Mouse (Mus musculus): ENCODE results near the gene Sfr1.

Gene Sfr1

DNA sequence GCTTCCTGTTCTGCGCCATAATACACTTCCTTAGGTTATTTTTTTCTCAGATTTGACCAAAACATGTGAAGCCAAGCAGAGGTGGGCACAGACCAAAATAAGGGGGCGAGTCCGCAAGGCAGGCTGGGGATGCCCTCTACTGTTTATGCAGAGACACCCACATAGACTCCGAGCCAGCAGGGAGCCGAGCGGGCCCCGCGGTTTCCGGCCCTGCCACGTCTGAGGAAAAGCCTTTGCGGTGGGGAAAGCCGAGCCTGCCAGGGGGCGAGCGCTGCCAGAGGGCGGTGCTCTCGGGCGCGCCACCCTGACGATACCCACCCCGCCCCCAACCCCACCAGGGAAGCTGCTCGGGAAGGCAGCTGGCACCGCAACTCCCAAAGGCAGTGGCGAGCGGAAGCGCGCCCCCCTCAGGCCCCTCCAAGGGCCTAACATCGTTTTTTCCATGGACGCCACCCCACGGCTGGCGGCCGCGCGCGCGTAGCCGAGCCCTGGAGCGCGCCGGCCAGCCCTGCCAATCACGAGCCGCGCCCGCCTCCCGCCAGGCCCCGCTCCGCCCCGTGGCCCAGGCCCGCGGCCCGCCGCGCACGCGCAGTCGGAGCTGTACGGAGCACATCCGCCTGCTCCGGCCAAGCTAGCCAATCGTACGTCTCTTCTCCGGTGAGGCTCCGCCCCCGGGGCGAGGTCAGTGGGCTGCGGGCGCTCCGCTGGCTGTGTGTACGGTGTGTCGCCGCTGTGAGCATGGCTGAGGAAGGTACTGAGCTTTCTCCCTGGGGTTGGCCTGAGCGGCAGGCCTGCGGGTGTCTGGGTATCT lies at the start of gene Sfr1:
Sfr1 (plus strand) TSS at position 612 of the 811 bp plus-strand sequence.
- DNase-seq = peak; percentile 98 to 100

DNA sequence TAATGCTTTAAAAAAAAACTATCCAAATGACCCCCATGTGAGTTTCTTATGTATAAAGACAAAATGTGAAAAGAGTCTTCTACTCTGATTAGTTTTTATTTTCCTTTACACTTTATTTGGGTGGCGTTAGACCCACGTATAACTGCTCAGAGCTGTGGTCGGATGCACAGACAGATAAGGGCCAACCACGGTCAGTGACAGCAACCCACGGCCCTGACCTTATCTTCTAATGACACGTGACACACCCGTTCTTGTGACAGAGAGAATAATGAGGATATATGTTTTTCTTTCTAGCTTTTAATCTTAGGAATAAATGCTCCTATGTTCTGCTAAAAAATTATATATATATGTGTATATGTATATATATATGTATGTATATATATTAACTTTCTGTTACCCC lies 41.9 kb upstream of the Sfr1 start:
- no peak for DNase-seq

DNA sequence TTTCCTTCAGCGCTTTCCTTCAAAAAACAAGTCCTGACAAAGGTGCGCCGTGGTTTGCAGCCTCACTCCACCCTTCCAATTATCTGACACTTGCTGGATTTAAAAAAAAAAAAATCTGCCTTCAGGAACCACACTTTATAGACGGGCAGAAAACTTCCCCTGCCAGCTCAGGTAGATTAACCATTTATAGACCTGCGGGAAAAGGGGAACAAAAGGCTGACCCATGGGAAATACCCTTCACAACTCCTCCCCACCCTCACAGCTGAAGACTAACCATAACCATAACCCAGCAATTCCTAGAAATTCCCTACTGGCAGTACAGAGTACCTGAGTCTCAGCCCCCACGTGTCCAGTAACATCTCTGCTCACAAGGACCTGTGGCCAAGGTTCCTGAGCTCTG lies 39.5 kb upstream of the Sfr1 start, which contains the start of gene Col17a1:
Col17a1 (minus strand) TSS at position 101 of the 400 bp plus-strand sequence.
- DNase-seq = no peak

DNA sequence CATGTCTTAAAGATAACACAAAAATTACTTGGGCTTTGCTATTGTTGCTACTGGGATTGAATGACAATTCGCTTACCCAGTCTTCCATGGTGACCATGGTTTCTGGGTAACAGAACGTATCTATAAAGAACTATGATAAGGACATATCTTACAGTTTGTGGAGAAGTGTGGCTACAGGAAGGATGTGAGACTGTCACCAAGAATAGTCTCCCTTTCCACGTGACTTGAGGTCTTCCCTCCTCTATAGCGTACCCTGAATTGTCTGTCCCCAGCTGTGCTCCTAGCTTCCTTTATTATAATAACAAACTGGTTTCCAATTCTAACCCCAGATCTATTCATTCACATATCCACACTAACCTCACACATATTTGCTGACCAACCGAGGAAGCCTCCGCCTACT lies 35.8 kb upstream of the Sfr1 start:
- DNase-seq = no peak

DNA sequence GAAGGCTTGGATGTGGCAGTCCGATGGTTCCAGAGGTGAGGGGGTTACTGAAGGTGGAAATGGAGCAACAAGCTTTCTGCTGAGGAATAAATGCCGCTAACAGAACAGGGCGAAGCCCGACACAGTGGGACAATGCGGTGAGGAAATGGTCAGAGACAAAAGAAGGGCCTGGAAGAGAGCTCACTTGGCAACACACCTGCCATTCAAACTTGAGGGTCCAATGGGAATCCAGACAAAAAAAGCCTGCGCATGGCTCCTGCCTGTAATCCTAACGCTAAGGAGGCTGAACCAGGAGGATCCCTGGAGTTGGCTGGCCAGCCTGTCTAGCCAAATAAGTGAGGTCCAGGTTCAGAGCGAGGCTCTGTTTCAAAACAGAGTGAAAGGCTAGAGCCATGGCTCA lies 35.1 kb upstream of the Sfr1 start:
- DNase-seq = no peak

DNA sequence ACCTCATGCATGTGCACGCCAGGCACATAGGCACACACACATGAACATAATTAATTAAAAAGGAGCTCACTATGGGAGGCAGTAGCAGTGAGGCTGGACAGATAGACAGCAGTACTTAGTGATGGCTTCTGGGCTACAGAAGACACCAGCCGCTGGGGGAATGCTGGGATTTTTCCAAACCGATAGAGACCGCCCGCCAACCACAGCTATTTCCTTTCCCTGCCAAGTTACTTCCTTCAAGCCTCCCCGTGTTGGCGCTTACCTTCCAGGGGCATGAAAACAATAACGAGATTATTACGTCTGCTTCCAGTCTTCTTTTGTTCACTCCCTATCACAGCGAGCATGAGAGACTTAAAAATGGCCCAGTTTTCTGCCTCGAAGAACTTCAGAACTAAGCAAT lies 34.4 kb upstream of the Sfr1 start:
- no peak for DNase-seq

DNA sequence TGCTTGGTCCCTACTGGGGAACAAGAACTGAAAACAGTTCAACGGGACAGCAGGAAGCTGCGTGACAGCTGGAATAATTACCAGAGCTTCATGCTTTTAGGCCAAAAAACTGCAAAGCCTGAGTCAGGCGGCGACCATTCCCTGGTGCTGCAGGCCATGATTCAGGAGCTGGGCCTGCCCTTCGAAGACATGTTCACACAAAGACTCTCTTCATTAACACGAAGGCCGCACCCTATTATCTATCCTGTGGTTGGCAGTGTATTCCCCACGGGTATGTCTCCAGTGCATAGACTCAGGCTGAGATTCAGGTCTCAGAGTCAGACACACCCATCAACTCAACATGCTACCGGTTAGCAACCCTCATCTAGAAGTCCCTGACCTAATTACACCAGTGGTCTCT lies 33.2 kb upstream of the Sfr1 start:
- no peak for DNase-seq

DNA sequence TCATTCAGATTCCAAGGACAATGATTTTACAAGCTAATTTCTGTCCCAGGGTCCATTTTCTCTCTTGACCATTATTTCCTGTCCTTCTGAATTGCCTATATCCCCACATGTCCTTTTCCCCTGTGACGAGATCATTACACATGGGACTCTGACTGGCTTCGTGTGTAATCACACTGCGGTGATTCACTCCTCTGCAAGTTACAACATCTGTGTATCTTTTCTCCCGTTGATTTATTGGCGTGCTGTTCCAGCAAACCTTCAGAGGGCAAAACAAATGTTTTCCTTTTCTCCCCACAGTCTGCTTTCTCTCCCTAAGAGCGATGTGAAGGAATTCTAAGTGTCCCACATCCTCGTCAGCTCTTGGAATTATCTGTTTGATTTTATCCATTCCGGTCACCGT lies 31.7 kb upstream of the Sfr1 start:
- no peak for DNase-seq

DNA sequence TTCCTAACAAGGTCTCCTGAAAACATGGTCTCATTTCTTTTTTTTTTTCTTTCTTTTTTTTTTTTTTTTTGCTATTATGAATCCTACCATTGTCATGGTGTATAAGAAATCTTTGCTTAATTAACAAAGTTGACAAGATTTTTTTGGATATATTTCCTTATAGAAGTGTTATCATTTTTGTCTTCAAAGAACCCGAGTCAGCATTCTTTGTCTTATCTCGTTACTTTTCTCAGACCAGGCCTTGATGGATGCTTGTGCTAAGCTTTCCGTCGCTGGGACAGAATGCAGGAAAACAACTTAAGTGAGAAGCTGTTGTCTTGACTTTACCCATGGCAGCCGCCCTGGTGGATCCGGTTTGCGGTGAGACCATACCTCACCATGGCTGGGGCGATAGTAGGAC lies 31.0 kb upstream of the Sfr1 start:
- no peak for DNase-seq

DNA sequence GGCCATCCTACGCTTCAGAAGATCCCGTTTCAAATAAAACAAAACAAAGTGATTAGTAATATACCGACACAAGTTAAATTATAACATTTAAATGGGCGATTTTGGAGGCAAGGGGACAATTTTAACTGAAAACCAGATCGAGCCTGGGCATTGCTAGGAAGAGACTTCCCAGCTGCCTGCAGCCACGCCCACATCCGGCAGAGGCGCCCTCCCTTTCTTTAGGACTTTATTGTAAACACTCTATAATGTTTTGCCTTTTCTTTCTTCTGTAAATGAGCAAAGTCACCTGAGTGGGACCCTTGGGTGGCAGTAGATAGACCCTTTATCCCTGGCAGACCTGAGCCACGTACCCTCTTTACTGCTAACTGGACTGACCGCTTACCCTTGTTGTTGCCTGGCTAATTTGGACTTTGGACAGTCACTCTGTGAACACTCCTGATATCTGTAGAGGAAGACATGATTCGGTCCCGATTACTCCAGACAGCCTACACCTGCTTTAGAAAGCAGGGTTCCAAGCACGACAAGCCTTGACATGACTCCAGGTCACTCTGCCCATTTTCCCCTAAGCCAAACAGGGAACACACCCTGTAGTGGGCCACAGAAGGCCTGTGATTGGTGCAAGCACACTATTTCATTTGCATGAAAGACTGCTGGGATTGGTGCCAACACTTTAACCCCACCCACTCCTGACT lies 26.3 kb upstream of the Sfr1 start:
- DNase-seq = no peak

DNA sequence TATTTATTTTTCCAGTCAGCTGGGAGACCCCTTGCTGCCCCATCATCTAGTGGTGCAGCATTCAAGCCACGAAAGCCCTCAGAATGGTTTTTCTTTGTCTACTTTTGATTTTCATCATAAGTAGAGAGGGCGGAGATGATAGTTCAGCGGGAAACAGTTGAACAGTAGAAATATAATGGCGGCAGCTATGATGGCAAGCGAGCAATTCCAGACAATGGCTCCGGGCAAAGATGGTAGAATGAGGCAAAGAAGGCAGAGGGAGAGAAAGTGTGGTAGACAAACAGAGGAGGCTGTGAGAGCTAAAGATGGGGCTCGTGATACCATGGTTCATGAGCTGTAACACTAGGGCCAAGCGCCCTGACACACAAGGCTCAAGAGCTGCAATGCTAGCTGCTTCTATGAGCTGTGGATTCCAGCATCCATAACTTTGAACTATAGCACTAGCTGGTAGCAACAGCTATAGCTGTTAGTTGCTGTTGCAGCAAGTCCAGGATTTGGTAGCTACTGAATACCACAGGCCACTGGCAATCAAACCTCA lies 25.6 kb upstream of the Sfr1 start:
- DNase-seq = no peak

DNA sequence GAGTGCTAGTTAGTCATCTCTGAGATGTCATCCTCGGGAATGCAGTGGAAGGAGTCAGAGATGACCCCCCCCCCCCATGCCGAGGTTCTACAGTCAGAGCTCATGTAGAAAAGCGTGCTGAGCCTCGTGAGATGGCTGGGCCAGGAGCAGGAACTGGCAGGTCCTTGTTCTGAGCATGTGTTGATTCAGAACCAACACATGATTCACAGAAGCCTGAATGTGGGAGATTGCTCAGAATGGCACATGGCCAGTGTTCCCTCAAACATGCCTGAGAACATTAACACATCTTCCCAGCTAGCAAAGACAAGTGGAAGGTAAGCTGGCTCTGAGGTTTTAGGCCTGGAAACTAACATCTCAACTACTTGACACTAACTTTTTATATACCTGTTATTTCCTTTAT lies 21.1 kb upstream of the Sfr1 start:
- no peak for DNase-seq

DNA sequence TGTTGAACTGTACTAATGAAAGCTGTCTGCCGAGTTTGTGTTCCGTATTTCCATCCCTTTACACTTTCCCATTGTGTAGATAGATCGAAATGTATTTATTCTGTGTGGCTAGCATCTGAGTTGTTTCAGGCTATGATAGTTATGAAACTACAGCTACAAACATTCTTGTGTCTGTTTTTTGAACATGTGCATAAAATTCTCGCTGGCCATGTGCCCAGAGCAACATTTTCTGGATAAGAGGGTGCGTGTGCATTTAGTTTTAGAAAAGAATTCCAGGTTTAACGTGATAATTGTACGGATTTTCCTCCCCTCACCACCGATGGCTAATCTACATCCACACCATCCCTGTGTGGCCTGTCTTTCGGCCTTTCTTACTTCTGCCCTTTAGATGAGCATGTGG lies 18.0 kb upstream of the Sfr1 start:
- DNase-seq = no peak

DNA sequence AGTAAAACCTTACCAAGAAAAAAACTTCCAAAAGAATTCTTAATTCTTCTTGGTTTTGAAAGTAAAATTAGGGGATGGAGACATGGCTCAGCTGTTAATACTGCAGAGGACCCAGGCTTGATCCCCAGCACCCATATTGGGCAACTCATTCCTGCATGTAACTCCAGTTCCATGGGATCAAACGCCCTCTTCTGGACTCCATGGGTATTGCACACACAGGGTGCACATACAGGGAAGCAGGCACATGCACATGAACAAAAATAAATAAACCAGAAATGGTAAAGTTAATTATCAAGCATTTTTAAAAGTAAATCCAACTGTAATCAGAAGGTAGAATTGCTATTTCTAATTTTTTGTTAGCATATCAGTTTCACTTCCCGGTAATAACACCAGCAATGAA lies 15.3 kb upstream of the Sfr1 start:
- DNase-seq = no peak

DNA sequence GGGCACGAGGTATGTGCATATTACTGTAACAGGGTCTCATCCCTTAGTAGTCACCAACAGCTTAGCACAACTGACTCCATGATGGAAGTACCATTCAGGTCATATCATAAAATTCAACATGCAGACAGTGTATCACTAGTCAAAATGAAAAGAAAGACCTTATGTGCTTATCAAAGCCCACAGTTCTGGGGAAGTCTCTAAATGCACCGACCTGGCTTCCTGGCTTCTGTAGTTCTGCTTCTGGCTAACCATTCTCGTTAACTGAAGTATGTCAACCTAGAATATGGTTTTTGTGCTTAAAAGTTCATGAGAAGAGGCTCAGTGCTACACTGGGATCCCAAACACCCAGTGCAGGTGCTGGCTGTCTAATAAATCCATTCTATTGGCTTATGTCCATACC lies 12.3 kb upstream of the Sfr1 start:
- DNase-seq = no peak

DNA sequence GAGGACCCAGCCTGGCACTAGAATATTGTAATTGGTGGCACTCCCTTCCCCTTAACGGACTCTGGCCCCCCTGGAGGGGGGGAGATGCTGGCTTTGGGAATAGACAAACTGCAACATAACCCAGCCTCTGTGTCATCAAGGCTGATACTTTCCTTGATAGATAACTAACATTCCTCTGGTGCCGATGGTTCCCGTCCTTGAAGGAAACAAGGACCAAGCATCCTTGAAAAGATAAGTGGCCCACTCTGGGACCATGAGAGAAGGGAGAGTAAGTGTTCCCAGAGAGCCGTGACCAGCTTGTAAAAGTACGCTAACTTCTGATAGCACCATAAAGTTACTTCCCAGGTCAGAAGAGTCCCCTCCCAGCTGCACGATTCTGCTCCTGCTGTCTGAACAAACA lies 9.0 kb upstream of the Sfr1 start:
- DNase-seq = no peak

DNA sequence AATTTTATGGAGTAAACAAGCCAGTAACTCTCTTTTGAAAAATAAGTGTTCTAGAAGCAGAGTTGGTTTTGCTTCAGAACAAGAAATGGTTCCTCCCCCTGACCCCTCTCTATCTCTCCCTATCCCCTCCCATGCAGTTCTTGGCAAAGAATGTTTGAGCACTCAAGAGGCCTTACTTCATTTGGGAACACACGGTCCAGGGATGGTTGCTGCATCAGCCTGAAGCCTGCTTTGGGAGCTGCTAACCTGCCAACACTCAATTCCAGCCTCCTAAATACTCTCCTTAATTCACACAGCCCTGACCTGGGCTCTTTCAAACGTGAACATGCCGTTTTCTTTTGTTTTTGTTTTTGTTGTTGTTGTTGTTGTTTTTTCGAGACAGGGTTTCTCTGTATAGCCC lies 6.6 kb upstream of the Sfr1 start:
- no peak for DNase-seq

DNA sequence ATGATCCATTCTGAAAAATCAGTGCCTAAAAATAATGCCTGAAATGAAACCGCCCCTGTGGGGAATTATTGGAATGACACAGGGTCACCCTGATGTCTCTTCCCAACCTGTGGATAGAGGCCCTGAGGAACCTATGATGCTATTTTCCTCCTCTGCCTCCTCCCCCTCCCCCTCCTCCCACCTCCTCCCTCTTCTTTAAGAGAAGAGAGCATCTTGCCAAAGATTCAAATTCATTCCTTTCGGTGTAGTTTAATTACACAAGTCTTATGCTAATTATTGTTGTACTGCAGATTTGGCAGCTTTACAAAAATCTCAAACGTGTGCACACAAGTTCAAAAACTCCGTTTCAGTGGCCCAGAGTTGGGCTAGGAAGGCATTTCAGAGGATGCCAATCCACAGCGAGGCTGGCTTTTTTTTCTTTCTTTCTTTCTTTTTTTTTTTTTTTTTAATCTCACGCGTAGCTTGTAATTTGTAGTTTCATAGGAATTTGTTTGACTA lies 5.8 kb upstream of the Sfr1 start:
- DNase-seq = no peak

DNA sequence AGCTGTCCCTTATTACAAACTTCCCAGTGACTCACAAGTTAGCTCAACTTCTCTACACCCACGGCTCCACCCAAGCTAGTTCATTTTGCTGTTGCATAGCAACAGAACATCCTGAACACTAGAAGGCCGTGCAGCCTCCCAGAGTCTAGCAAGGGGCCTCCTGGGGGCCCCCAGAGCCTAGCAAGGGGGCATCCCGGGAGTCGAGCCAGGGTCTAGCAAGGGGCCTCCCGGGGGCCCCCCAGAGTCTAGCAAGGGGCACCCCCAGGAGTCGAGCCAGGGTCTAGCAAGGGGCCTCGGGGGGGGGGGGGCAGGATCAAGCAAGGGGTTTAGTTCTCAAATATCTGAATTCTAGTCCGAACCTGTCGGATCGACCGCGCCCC lies 801 bp upstream of the Sfr1 start:
- peak in 1 of 2 experiments; percentile 27 for DNase-seq

DNA sequence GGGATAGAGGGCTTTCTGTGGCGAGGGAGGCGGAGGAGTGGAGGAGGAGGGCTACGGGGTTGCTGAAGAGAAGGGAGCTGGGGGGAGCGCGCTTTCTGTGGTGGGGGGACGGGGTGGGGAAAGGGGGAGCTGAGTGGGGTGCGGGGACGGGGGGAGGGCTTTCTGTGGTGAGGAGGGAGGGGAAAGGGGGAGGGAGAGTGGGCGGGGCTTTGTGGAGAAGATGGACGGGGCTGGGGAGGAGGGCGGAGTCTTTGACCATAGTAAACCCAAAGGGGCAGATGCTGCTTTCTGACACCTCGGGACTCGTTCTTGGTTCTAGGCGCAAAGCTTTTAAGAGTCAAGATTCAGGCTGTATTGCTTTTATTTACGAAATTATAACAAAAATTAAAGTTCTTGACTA lies 449 bp downstream of the Sfr1 start:
- DNase-seq = peak; percentile 62 to 72

DNA sequence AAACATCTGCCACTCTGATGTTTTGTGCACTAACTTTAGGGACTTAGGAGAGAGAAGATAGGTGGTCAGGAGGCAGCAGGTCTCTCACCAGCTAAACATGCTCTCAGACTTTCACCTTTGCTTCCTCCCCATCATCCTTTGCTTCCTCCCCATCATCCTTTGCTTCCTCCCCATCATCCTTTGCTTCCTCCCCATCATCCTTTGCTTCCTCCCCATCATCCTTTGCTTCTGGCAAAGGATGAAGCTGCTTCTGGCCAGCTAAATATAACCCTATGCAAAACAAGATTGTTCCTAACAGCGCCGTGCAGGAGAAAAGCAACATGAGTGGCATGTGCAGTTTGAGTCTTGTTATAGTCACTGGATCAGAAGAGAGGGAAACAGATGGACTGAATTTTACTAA lies 15.6 kb downstream of the Sfr1 start:
- no peak for DNase-seq

DNA sequence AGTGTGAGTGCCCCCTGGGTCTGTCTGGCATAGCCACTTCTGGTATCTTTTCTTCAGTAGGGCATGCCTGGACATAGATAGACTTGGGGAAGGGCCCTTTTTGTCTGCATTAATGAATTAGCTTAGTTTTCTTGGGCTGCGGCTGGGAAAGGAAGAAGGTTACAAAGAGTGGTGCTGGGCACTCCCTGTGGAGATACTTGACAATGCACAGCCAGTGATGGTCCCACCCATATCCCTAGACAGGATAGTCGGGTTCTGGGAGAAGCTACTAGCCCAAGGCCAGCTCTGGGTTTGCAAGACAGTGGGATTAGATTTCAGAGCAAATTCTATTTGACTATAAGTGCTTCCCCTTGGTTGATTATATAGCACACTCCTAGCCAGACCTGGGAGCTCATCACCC lies 17.5 kb downstream of the Sfr1 start:
- no peak for DNase-seq

DNA sequence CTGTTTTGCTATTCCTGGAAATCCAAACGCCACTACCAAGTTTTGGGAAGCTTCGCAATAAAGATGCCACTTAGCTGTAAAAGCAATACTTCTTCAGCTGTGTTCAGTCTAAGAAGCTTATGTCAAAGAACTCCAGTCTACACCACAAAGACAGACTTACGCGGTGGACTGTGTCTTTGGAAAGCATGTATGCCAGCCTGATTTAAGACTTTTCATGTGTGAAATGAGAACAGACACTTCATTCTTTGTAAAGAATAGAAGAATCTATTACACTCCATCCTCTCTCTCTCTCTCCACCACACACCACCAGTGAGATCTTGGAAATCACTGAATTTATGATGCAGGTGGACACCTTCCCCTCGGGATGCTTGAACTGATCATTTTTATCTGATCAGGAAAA lies 18.9 kb downstream of the Sfr1 start:
- no peak for DNase-seq

DNA sequence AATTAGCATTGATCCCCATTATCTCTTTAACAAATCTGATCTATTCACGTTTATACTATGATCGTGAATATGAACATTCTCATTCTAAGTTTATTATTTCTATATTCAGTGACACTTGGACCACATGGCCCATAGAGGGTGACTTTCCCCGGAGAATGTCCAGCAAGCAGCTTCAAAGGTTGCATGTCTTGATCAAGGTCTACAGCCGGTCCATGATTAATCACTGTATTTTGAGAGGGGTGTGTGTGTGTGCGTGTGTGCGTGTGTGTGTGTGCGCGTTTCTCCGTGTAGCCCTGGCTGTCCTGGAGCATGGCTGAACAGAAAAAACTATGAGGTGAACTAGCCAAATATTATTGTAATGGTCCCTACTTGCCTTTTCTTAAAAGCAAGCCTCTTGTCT lies 21.0 kb downstream of the Sfr1 start:
- no peak for DNase-seq

Data from cerebellum, postnatal 36 days (tissue).